Mouse (Mus musculus): ENCODE results near the gene Gm15319.
"Not testable (repeated sequence)": the region's sequence is repeated elsewhere in the genome, so short reads cannot be mapped to it uniquely, and the experiment has no call there.

GRCm38 (mm10) chr8:20295881-20296280 lies 67.1 kb downstream of the Gm15319 start:
- TF ChIP-seq CTCF (IDR thresholded peaks at IDR 0.05; ENCODE audit: borderline replicate concordance, insufficient read depth, low read length); POLR2A (IDR thresholded peaks at IDR 0.05; ENCODE audit: low read depth, low read length): not testable (repeated sequence)

Data from embryonic fibroblast, embryonic 13.5 days (primary cell).